Mouse (Mus musculus) CH12F3 (cell line): Measurements from ENCODE around the gene Pou2f2.
"Not testable (repeated sequence)": the region's sequence is repeated elsewhere in the genome, so short reads cannot be mapped to it uniquely, and the experiment has no call there.

ENCODE experiments used
- in situ Hi-C: fragments of 300-500 bp; cut with MboI; formaldehyde crosslinking; loops from 2 replicates; pipeline ENCODE4 v1.14.3; 2020; ENCODE audit warnings: low sequenced_read_pairs

Gene Pou2f2

DNA sequence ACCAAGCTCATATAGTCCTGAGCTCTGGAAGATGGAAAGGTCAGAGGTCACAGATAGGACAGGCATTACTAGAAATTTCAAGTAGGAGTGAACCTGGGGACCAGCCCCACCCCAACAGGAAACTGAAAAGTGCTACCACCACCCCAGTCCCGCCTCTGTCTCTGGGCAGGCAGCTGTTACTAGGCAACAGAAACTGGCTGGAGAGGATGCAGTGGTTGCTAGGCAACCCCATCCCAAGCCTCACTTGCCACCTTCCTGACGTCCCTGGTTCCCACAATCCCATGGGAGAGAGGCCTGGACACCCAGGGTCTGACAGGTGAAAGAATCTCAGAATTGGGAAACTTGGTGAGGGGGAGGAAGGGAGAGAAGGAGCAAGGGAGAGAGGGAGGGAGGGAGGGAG is 110.8 kb downstream of the Pou2f2 start:
- in situ Hi-C loops = no loop called here

DNA sequence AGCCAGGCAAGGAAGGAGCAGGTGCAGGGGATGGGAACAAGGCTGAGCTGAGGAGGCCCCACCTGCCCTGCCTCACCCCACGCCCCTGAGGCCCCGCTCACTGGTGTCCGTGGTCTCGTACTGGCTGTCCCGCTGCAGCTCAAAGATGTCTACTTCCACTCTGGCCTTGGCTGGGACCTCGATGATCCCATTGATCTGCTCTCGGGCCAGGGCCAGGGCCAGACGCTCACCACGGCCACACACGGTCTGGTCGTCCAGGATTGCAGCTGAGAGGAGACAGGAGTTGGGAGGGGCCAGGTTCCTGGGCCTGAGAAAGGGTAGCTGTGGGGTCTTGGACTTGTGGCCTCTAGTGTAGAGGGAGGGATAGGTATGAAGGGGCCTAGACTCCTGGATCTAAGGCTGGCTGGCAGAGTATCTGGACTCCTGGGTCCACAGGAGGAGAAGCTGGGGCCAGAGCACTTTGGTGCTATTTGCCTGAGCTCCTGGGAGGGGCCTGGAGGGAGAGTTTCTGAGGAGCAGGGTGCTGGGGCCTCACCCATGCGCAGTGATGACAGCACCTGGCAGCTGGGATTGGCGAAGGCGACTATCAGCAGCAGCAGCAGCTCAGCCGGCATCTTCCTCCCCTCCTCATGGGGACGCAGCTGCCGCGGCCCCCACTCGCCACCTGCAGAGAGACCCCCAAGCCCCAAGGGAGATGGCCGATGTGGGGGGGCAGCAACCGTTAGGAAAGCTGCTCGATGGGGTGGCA is 111.4 kb downstream of the Pou2f2 start:
- in situ Hi-C loops = no loop called here

GRCm38 (mm10) chr7:25067338-25067737 is 112.2 kb downstream of the Pou2f2 start:
- in situ Hi-C loops = no loop called here

- in situ Hi-C loops = no loop called here
These were observed 115.6 kb downstream of the Pou2f2 start for GRCm38 (mm10) chr7:25063900-25064299.

DNA sequence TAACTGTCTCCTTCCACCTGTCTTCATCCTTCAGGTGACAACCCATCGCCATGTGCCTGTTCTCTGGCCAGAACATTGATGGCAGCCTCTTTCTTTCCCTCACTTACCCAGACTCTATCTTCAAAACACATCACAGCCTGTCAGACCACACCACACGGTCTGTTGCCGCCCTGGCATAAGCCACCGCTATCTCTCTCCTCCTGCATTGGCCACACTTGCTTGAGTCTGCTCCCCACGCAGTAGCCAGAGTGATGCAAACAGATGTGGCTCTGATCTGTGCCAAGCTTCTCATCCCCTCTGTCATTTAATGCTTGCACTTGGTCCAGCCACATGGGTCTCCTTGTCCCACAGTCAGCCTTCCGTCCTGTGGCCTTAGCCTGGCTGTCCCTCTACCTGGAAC is 116.2 kb downstream of the Pou2f2 start:
- in situ Hi-C loops = no loop called here

GRCm38 (mm10) chr7:25058836-25059235 is 120.7 kb downstream of the Pou2f2 start:
- in situ Hi-C loops = no loop called here

GRCm38 (mm10) chr7:25058394-25058793 is 121.1 kb downstream of the Pou2f2 start:
- in situ Hi-C loops = no loop called here

GRCm38 (mm10) chr7:25057888-25058287 is 121.6 kb downstream of the Pou2f2 start:
- in situ Hi-C loops = no loop called here

GRCm38 (mm10) chr7:25056951-25057350 is 122.6 kb downstream of the Pou2f2 start:
- in situ Hi-C loops = no loop called here

DNA sequence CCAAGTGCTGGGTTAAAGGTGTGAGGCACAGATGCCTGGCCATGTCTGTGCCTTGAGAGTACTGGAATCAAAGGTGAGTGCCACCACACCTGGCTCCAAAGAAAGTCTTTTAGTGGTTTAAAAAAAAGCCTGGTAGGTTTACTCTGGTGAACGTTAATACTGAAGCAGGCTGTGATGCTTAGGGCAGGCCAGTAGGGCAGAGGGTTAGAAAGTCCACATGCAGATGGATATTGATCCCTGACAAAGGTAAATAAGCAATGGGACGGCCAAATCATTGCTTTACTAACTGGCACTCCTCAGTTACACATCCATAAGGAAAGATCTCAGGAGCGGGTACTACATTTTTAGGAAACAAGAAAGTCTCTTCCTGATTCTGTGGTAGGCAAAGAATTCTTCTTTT is 126.9 kb downstream of the Pou2f2 start:
- in situ Hi-C loops = no loop called here

GRCm38 (mm10) chr7:25049295-25049930 is 130.1 kb downstream of the Pou2f2 start:
- in situ Hi-C loops = no loop called here

DNA sequence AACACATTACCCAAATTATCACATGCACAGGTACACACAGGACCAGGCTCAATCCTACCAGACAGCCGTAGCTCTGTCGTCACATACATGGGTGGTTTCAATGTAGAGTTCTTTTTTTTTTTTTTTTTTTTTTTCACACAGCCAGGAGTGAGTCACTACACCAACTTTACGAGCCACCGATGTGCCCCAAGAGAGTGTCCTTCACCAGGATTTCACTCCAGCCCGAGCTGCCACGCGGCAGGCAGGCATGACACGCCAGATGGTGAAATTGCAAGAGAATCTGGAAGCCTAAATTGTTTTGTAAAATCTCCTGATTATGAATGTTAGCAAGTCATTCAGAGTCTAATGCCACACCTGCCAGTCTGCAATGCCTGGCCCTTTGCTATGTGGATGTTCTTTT is 132.2 kb downstream of the Pou2f2 start:
- in situ Hi-C loops = no loop called here

GRCm38 (mm10) chr7:25044599-25044998 is 134.9 kb downstream of the Pou2f2 start:
- in situ Hi-C loops = not testable (repeated sequence)

- in situ Hi-C loops = no loop called here
These were observed 137.6 kb downstream of the Pou2f2 start for GRCm38 (mm10) chr7:25041921-25042320.
